Mouse (Mus musculus) C2C12 (cell line): ENCODE measurements at regions not wholly inside any gene's neighbourhood (a gene's known extent, or its start where the extent isn't known, plus 50 kb on each side); places are given as distances from the start of the nearest gene placed in this dataset.

Experiments used
- CTCF ChIP-seq: IDR thresholded peaks from one replicate; pipeline ENCODE4 v1.5.1; 2011; ENCODE audit not compliant: control insufficient read depth, insufficient read depth, insufficient read length
- MAX ChIP-seq: IDR thresholded peaks from one replicate; pipeline ENCODE4 v1.6.1; 2011; ENCODE audit warnings: mild to moderate bottlenecking, control low read depth

- no peak for TF ChIP-seq MAX
- TF ChIP-seq CTCF, result no peak
Measured at GRCm38 (mm10) chr8:125322561-125322960, 247.0 kb downstream of the Sipa1l2 start.
